Mouse (Mus musculus) gastrocnemius, adult 8-10 months (tissue): ENCODE results near the gene Akap6. TPM values are rescaled to one million over a fixed set of nuclear protein-coding genes. Genes with fewer than 3 reads are reported as not detected.
"Not testable (repeated sequence)": the region's sequence is repeated elsewhere in the genome, so short reads cannot be mapped to it uniquely, and the experiment has no call there.

Experiments used
- DNase-seq, 2 experiments: peaks; one replicate each; pipeline ENCODE4 v3.0.0; 2022; ENCODE audit warnings: low spot score in 2 of 2
- total RNA-seq, 4 experiments: library from RNA; stranded (reverse); gene quantifications; 2 replicates each; pipeline ENCODE4 v1.2.4; 2022

The Akap6 gene
- total RNA-seq, 4 experiments from 2014 or later, result 25.4 to 43.1 (median 33.9) TPM

DNA sequence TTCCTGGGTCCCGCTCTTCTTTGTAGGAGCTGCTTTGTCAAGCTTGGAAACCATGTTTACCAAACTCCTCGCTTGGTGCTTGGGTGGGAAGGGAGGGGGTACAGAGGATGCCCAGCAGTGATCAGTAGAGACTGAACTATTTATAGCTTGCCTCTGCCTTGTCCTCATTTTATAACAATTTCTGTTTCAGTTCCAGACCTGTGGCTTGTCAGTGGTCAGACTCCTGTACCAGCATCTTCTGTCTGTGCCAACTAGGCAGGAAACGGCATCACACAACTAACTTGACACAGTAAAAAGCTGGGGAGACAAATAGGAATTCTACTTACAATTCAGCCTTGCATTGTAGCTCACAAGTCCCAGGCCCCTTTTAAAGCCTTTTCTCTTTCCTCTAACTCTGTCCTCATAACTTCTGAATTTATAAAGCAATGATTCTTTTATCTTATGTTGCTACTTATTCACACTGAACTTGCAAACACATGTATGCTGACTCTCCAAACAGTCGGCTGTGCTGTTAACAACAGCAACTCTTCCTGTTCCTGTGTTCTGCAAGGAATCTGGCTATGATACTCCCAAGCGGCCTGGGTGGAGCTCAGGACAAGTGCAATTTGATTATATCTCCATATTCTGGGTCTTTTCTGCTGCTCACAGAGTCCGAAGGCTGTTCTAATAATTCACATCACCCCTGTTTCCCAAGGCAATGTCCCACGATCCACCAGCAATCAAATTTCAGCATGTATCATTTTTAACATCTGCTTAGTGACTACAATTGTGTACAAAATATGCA, 12.9 kb downstream of the Akap6 start:
- no peak for DNase-seq

DNA sequence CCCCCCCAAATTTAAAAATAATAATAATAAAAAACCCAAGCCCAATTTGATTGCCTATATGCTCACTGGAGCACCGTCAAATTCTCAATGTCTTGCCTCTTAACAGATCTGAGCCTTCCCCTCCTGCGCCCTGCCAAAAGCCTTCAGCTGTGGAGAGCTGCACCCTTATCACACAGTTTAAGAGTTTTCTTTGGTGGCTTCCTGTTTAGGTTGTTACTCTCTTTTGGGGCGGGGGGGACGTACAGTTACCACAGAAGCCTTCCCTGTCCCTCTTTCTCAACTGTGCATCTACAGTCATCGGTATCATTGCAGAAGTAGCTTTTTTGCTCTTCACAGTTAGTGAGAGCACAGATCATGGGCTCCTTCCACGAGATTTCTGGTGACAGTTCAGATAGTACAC, 19.2 kb downstream of the Akap6 start:
- no peak for DNase-seq

DNA sequence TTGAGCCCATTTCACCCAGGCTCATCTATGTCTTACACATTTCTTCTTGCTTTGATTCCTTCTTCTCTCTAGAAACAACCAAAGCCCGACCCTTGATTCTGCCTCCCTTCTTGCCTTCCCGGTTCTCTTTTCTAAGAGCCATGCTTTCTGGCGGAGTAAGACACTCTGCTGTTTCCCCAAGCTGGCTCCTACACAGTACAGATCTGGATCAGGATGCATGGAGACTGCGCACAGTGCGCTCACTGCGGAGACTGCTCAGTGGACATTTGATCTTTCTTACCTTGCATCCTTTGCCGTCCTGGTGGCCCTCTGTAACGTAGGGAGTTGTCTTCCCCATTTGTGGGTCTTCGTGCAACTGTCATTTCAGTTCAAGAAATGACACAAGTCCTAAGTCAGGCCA, 20.0 kb downstream of the Akap6 start:
- DNase-seq, result no peak

GRCm38 (mm10) chr12:52719681-52720080, 20.5 kb downstream of the Akap6 start:
- no peak for DNase-seq

- not testable (repeated sequence) for DNase-seq
These were observed 24.9 kb downstream of the Akap6 start for GRCm38 (mm10) chr12:52724039-52724615.

DNA sequence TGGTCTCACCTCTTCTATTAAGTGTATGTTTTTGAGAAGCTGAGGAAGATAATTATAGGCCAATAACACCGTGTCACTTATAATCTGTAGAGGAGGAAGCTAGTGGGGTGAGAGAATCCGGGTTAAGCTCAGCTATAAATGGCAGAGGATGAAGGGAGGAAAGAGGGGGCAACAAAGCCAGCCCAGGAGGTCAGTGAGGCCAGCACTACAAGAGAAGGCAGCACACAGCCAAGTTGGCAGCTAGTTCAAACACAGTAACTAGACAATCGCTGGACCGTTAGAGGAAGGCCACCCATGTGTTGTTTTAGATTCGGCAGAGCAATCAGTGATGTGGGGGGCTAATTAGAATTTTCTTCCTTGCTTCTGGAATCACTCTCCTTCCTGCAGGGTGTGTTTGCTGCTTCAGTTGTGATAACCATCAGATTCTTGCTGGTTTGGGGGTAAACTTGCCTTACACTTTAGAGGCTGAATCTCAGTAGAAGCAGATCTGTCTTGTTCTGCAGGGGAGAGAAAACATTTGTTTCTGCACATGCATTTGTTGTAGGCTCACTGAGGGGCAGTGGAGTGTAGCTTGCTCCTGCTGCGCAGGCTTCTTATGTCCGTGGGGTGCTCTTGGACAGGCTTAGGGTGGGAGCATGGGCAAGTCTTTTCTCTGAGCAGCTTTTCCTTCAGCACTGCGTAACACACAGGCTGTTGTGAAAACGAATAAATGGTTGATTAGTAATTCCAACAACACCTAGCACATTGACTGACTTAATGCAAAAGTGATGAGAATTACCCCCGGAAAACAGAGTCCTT, 27.4 kb downstream of the Akap6 start:
- no peak for DNase-seq

DNA sequence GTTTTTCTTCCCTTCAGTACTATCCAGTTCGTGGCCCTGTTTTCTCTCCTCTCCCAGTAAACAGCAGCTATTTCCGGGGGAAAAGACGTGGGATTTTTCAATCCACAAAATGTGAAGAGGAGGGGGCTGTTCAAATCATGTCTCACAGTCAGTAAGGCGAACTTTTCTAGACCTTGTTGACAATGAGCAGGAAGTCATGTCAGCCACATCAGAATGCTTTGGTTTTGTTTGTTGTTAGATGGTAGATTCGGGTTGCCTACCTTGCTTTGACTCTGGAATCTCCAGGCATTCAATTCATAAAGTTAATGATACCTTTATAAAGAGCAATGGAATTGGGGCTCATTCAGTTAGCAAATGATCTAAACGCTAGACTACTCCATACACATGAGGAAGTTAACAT, 30.2 kb downstream of the Akap6 start:
- no peak for DNase-seq

GRCm38 (mm10) chr12:52735161-52735560, 36.0 kb downstream of the Akap6 start:
- DNase-seq, result not testable (repeated sequence)

DNA sequence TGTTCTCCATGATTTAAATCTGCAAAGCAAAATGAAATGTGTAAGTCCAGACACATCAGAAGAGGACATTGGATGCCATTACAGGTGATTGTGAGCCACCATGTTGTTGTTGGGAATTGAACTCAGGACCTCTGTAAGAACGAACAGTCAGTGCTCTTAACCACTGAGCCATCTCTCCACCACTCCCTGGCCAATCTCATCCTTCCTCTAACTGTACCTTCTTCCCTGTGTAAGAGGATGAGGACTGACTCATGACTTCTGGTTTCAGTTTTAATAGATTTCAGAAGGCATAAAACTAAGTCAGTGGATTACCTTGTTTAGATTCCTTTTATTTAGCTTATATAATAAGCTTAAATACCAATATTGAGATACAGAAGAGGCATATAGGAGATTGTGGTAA, 38.0 kb downstream of the Akap6 start:
- DNase-seq, result no peak

DNA sequence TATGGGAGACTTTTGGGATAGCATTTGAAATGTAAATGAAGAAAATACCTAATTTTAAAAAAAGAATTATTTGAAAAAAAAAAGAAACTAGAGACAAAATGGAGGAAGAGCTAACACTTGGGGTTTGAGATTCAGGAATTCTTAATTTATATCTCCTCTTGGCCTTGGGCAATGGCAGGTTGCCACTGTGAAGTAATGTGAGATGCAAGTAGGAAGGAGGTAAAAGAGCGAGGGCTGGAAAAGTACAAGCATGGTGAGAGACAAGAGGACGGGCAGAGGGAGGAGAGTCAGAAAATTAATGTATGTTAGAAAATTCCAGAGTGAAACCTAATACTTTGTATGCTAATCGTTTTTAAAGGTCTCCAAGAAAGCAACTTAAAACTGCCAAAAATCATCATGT, 40.1 kb downstream of the Akap6 start:
- no peak for DNase-seq

DNA sequence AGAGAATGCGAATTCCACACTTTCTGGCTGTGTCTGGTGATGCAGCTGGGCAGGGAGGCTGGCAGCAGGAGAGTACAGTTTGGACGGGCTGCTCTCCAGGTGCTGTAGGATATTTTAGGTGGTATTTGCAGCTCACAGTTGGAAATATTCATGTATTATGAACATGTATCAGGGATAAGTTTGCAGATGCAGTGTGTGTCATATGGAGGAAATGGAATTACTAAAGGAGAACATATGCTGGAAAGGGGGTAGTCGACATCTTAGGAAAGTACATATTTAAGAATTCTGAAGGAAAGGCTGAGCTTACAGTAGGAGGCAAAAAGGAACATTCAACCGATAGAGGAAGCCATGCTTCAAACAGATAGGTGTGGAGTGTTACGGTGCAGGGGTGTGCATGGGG, 42.6 kb downstream of the Akap6 start:
- no peak for DNase-seq

DNA sequence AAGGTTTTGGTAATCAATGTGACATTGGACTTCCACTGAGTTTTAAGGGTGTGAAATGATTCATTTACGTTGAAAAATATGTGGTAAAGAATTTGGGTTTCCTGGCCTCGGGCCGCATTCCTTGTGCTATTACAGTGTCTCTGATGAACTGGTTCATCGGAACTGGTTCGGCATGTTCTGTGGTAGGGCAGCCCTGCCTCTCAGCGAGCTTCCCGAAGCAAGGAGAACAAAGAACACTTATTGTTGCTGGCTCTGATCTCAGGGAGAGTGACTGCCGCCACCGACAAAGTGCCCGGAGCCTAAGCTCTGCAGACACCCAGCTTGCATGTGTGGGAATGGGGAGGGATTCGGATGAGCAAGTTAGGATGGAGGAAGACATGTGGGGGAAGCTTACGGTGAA, 50.8 kb downstream of the Akap6 start:
- no peak for DNase-seq

- DNase-seq, result no peak
These were observed 56.5 kb downstream of the Akap6 start for GRCm38 (mm10) chr12:52755649-52756048.

GRCm38 (mm10) chr12:52757881-52758280, 58.7 kb downstream of the Akap6 start:
- no peak for DNase-seq

- DNase-seq, result no peak
These were observed 64.9 kb downstream of the Akap6 start for GRCm38 (mm10) chr12:52764046-52764445.

GRCm38 (mm10) chr12:52764810-52765209, 65.6 kb downstream of the Akap6 start:
- no peak for DNase-seq

GRCm38 (mm10) chr12:52769561-52769960, 70.4 kb downstream of the Akap6 start:
- no peak for DNase-seq

GRCm38 (mm10) chr12:52771931-52772330, 72.7 kb downstream of the Akap6 start:
- DNase-seq, result no peak

- DNase-seq, result no peak
These were observed 73.5 kb downstream of the Akap6 start for GRCm38 (mm10) chr12:52772494-52773280.

- no peak for DNase-seq
These were observed 74.7 kb downstream of the Akap6 start for GRCm38 (mm10) chr12:52773847-52774246.

GRCm38 (mm10) chr12:52774382-52774781, 75.2 kb downstream of the Akap6 start:
- no peak for DNase-seq

GRCm38 (mm10) chr12:52780216-52780615, 81.0 kb downstream of the Akap6 start:
- DNase-seq, result no peak
